ENCODE assay signal across 23 mouse cellular contexts in the genomic region with DNA sequence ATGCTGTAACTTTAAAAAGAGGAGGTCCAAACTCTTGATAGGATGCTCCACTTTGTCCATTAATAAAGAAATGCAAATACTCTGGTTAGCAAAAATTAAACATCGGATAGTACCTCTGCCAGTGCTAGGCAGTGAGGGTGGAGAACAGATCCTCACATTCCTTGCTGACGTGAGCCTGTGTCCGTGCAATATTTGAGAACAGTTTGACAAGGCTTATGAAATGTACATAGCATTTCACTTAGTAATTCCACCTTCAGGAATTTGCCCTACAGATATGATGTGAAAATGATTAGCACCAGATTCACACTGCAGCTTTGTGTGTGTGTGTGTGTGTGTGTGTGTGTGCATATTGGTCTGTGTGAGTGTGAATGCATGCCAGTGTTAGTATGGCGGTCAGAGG. TPM values are rescaled to one million over a fixed set of nuclear protein-coding genes. Genes with fewer than 3 reads are reported as not detected.
DNase-seq lines count a peak whose midpoint lies in the region; ATAC-seq and TF ChIP-seq lines count a peak whose summit lies in the region.
"Had no signal": no experiment of that assay in that cellular context is flagged by ENCODE, and none has a peak within 500 bp of the region (broad histone marks: within the 10 kb centered on the region; RNA-seq: fewer than 3 reads in every experiment).

No protein-coding gene starts in this region.

- no peak overlapping the region for H3K4me3 ChIP-seq in lung, postnatal 0 days (ENCODE audit: low read depth, low read length)
- H3K4me3 ChIP-seq in midbrain, embryonic 15.5 days, result no peak overlapping the region
- H3K4me3 ChIP-seq: embryonic facial prominence, embryonic 10.5 days; embryonic facial prominence, embryonic 12.5 days; forebrain, embryonic 13.5 days; forebrain, embryonic 15.5 days had no signal

- peak; percentile 71 for ATAC-seq in lung, postnatal 0 days
- no peak for ATAC-seq in midbrain, embryonic 15.5 days (replicated peaks)
- ATAC-seq: activated CD4-positive, CD25-positive, alpha-beta regulatory T cell, adult 4 months; CD4-positive, CD25-positive, alpha-beta regulatory T cell, adult 4 months; forebrain, embryonic 13.5 days; forebrain, embryonic 15.5 days; forebrain, postnatal 0 days; Patski had no signal

- TF ChIP-seq EP300 in lung, postnatal 0 days (IDR thresholded peaks at IDR 0.05), result peak; percentile 97

- no peak for TF ChIP-seq CTCF in lung, postnatal 0 days (IDR thresholded peaks at IDR 0.05)

- DNase-seq in lung, postnatal 0 days (ENCODE audit: low spot score), result peak; percentile 74
- DNase-seq in lung, postnatal 25 days (ENCODE audit: low spot score), result no peak
- peak; percentile 1 for DNase-seq in Muller cell, postnatal 12 days (ENCODE audit: inconsistent ontology term)
- no peak for DNase-seq in kidney, postnatal 14 days
- DNase-seq: adrenal gland, adult 8-10 months; adrenal gland, postnatal 14 days; adrenal gland, postnatal 36 days; B cell, adult 2 months; cerebellum, adult 11-12 months; cerebellum, adult 2 months; cerebellum, adult 9-10 months; cerebellum, postnatal 10 days; cerebellum, postnatal 25 days; forebrain, postnatal 0 days had no signal

- 43% methylated on average over 4 of the region's 4 CpGs for WGBS in lung, postnatal 0 days
- WGBS in midbrain, embryonic 15.5 days, result 88% methylated on average over 4 of the region's 4 CpGs

- H3K36me3 ChIP-seq in lung, postnatal 0 days (ENCODE audit: insufficient read depth, low read length), result no peaks in the 10 kb centered on the region
- H3K36me3 ChIP-seq in midbrain, embryonic 15.5 days (replicated peaks), result no peaks in the 10 kb centered on the region
- H3K36me3 ChIP-seq: embryonic facial prominence, embryonic 10.5 days; embryonic facial prominence, embryonic 12.5 days; forebrain, embryonic 15.5 days; G1E had no signal

- H3K4me2 ChIP-seq in lung, postnatal 0 days (replicated peaks; ENCODE audit: low read depth, low read length), result no peak overlapping the region
- H3K4me2 ChIP-seq in midbrain, embryonic 15.5 days, result no peak overlapping the region
- H3K4me2 ChIP-seq: embryonic facial prominence, embryonic 12.5 days; forebrain, embryonic 13.5 days; forebrain, embryonic 15.5 days had no signal

- H3K4me1 ChIP-seq in lung, postnatal 0 days (ENCODE audit: insufficient read depth, low read depth, low read length), result no peaks in the 10 kb centered on the region
- peaks cover 8% of the 10 kb centered on the region; the same call in 1 of the 2 replicates for H3K4me1 ChIP-seq in midbrain, embryonic 15.5 days

- H3K27me3 ChIP-seq in lung, postnatal 0 days (replicated peaks; ENCODE audit: insufficient read depth, low read length), result peaks cover under 1% of the 10 kb centered on the region
- peaks cover 4% of the 10 kb centered on the region; the same call in 1 of the 2 replicates for H3K27me3 ChIP-seq in midbrain, embryonic 15.5 days (replicated peaks)
- H3K27me3 ChIP-seq: Patski had no signal

- H3K9ac ChIP-seq in lung, postnatal 0 days (replicated peaks; ENCODE audit: low read depth), result no peak overlapping the region
- H3K9ac ChIP-seq in midbrain, embryonic 15.5 days, result no peak overlapping the region
- H3K9ac ChIP-seq: embryonic facial prominence, embryonic 12.5 days; forebrain, embryonic 13.5 days; forebrain, embryonic 15.5 days; forebrain, postnatal 0 days had no signal

- H3K27ac ChIP-seq in lung, postnatal 0 days (ENCODE audit: low read length), result 0 out of 2 replicates have a peak overlapping the region, but pooled peaks have one; percentile 9
- no peak overlapping the region for H3K27ac ChIP-seq in midbrain, embryonic 15.5 days
- H3K27ac ChIP-seq: embryonic facial prominence, embryonic 10.5 days; embryonic facial prominence, embryonic 12.5 days; forebrain, embryonic 13.5 days; forebrain, embryonic 15.5 days had no signal

- H3K9me3 ChIP-seq in lung, postnatal 0 days (ENCODE audit: low read length), result no peaks in the 10 kb centered on the region
- no peaks in the 10 kb centered on the region for H3K9me3 ChIP-seq in midbrain, embryonic 15.5 days
- H3K9me3 ChIP-seq: embryonic facial prominence, embryonic 10.5 days; embryonic facial prominence, embryonic 12.5 days; forebrain, embryonic 13.5 days; forebrain, embryonic 15.5 days; G1E had no signal

RNA-seq across cellular contexts. Expression of a gene that starts 4.5 kb away (rescaled TPM):
- polyA plus RNA-seq in lung, postnatal 0 days (2015; fragmentation: Nextera tagmentation; extraction: Ambion mirVana), result 0.57 and 0.83 TPM in 2 replicates
- 0.50 and 0.61 TPM in 2 replicates for polyA plus RNA-seq in midbrain, embryonic 15.5 days (2015; fragmentation: Nextera tagmentation; extraction: Ambion mirVana)
- polyA plus RNA-seq: G1E had no signal

Comparison
In these comparisons a context has a peak if more than half of its experiments do, and no peak if none do; other contexts are left out.
1. DNase-seq: peak in lung, postnatal 0 days (single experiment) and Muller cell, postnatal 12 days (single experiment); none in lung, postnatal 25 days (single experiment) and kidney, postnatal 14 days (single experiment).